In the genomic region with DNA sequence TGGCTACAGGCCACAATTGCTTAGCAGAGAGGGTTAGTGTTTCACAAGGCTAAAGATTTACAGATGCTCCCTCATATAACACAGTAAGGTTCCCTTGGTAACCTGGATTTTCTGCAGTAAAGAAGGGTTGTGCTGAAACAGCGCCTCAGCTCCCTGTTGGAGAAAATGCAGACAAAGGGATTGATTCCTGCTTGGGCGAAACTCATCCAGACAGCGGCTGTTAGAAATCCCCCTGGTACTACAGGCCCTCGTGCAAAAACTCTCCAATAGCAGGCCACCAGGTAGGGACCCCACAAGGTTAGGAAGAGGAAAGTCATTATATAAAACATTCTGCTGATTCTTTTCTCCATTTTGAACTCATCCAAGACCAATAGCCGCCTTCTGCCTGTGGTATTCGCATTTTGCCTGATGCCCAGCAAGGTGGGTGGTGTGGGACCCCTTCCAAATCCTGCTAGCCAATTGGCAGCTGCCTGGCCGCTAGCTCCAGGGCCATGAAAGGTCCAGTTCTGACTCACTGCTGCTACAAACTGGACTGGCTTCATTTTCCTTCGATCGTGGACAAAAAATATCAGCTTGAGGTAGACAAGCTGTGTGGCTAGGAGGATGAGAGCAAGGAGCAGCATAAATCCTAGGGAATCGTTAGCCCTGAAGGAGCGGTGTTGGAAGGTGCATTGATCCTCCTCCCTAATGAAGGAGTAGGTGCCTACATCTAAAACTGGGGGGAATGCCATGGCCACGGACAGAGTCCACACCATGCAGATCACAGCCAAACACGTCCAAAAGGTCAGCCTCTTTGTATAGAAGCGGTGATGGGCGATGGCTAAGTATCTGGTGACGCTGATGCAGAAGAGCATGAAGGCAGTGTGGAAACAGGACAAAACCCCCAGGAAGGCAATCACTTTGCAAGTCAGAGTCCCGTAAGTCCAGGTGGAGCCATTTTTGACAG, we compare ENCODE assay signal across 9 mouse cellular contexts. TPM values are rescaled to one million over a fixed set of nuclear protein-coding genes. Genes with fewer than 3 reads are reported as not detected.
DNase-seq lines count a peak whose midpoint lies in the region; ATAC-seq lines count a peak whose summit lies in the region.
"Had no signal": no experiment of that assay in that cellular context is flagged by ENCODE, and none has a peak within 500 bp of the region (broad histone marks: within the 10 kb centered on the region; RNA-seq: fewer than 3 reads in every experiment).

No protein-coding gene starts in this region.

- H3K27ac ChIP-seq in heart, embryonic 13.5 days (replicated peaks): no peak overlapping the region
- H3K27ac ChIP-seq in heart, embryonic 10.5 days: no peak overlapping the region
- peak overlapping the region; percentile 100 for H3K27ac ChIP-seq in forebrain, embryonic 16.5 days (ENCODE audit: low read length)

- no peak overlapping the region for H3K4me3 ChIP-seq in heart, embryonic 13.5 days
- H3K4me3 ChIP-seq in heart, embryonic 10.5 days: no peak overlapping the region
- peak overlapping the region; percentile 79 for H3K4me3 ChIP-seq in forebrain, embryonic 16.5 days (replicated peaks; ENCODE audit: low read length)

- H3K9ac ChIP-seq in heart, embryonic 13.5 days: no peak overlapping the region
- H3K9ac ChIP-seq in forebrain, embryonic 16.5 days (replicated peaks; ENCODE audit: low read depth, low read length): peak overlapping the region; percentile 99

- H3K4me2 ChIP-seq in heart, embryonic 13.5 days: 0 out of 2 replicates have a peak overlapping the region, but pooled peaks have one; percentile 87
- peak overlapping the region; percentile 88 for H3K4me2 ChIP-seq in forebrain, embryonic 16.5 days (ENCODE audit: low read length)

- H3K9me3 ChIP-seq in heart, embryonic 13.5 days: no peaks in the 10 kb centered on the region
- H3K9me3 ChIP-seq in heart, embryonic 10.5 days: no peaks in the 10 kb centered on the region
- no peaks in the 10 kb centered on the region for H3K9me3 ChIP-seq in forebrain, embryonic 16.5 days (ENCODE audit: control insufficient read depth, low read length)

- DNase-seq in heart, embryonic 10.5 days (ENCODE audit: low spot score): no peak
- DNase-seq in layer of hippocampus, postnatal 36 days: peak; percentile 37 to 47
- peak; percentile 53 for DNase-seq in right cerebral cortex, adult 18-20 months
- no peak for DNase-seq in urinary bladder, postnatal 4 days (ENCODE audit: low spot score in 2 of 2)
- no peak for DNase-seq in heart, postnatal 36 days
- no peak for DNase-seq in gastrocnemius, postnatal 36 days

- peaks cover 8% of the 10 kb centered on the region; the same call in 1 of the 2 replicates for H3K4me1 ChIP-seq in heart, embryonic 13.5 days
- H3K4me1 ChIP-seq in heart, embryonic 10.5 days: no peaks in the 10 kb centered on the region
- peaks cover 21% of the 10 kb centered on the region for H3K4me1 ChIP-seq in forebrain, embryonic 16.5 days (replicated peaks; ENCODE audit: control insufficient read depth, insufficient read depth, low read length)

- no peaks in the 10 kb centered on the region for H3K27me3 ChIP-seq in heart, embryonic 13.5 days (replicated peaks)
- no peaks in the 10 kb centered on the region; the same call in 1 of the 2 replicates for H3K27me3 ChIP-seq in heart, embryonic 10.5 days (ENCODE audit: insufficient read depth, poor library complexity, severe bottlenecking)
- H3K27me3 ChIP-seq in forebrain, embryonic 16.5 days (replicated peaks; ENCODE audit: control insufficient read depth, insufficient read depth, low read length): no peaks in the 10 kb centered on the region

- intact Hi-C loops in heart, postnatal 36 days (cut with DNase I): no loop called here
- intact Hi-C loops in gastrocnemius, postnatal 36 days (cut with DNase I): no loop called here

- ATAC-seq in heart, embryonic 13.5 days (ENCODE audit: extremely low read depth, insufficient number of reproducible peaks, low FRiP score, low TSS enrichment): no peak
- peak; percentile 18 for ATAC-seq in forebrain, embryonic 16.5 days

- WGBS in heart, embryonic 13.5 days: 69% methylated on average over 17 of the region's 17 CpGs
- WGBS in heart, embryonic 10.5 days: 67% methylated on average over 17 of the region's 17 CpGs
- 37% methylated on average over 17 of the region's 17 CpGs for WGBS in forebrain, embryonic 16.5 days

- no peaks in the 10 kb centered on the region for H3K36me3 ChIP-seq in heart, embryonic 13.5 days
- no peaks in the 10 kb centered on the region for H3K36me3 ChIP-seq in heart, embryonic 10.5 days
- no peaks in the 10 kb centered on the region for H3K36me3 ChIP-seq in forebrain, embryonic 16.5 days (ENCODE audit: control insufficient read depth, insufficient read depth)

RNA-seq across cellular contexts. Expression of a gene that starts 3.7 kb away (rescaled TPM):
- polyA plus RNA-seq in heart, embryonic 13.5 days (2015; fragmentation: Nextera tagmentation; extraction: Ambion mirVana): 5.1 and 5.4 TPM in 2 replicates
- 4.3 and 5.6 TPM in 2 replicates for polyA plus RNA-seq in heart, embryonic 10.5 days (2016; fragmentation: Nextera tagmentation; extraction: Ambion mirVana)
- 155 and 162 TPM in 2 replicates for polyA plus RNA-seq in forebrain, embryonic 16.5 days (2015; fragmentation: Nextera tagmentation; extraction: Ambion mirVana)
- 10 to 100 TPM; 43.9 to 45.8 TPM for total RNA-seq in layer of hippocampus, postnatal 36 days (2021)
- total RNA-seq in heart, postnatal 36 days (2021): under 1 TPM in 1 of 2 experiments, not detected in 1; 0.14 TPM
- not detected for total RNA-seq in gastrocnemius, postnatal 36 days (2021)
- total RNA-seq: liver, adult 2 months had no signal

RNA-seq across cellular contexts. Expression of a gene that starts 35.3 kb away (rescaled TPM):
- polyA plus RNA-seq in heart, embryonic 13.5 days (2015; fragmentation: Nextera tagmentation; extraction: Ambion mirVana): 113 and 129 TPM in 2 replicates
- polyA plus RNA-seq in heart, embryonic 10.5 days (2016; fragmentation: Nextera tagmentation; extraction: Ambion mirVana): 109 and 111 TPM in 2 replicates
- 101 and 106 TPM in 2 replicates for polyA plus RNA-seq in forebrain, embryonic 16.5 days (2015; fragmentation: Nextera tagmentation; extraction: Ambion mirVana)
- 10 to 100 TPM; 34.3 to 39.1 TPM for total RNA-seq in layer of hippocampus, postnatal 36 days (2021)
- total RNA-seq in heart, postnatal 36 days (2021): 10 to 100 TPM; 42.4 TPM
- total RNA-seq in gastrocnemius, postnatal 36 days (2021): 10 to 100 TPM; 23.3 to 29.1 TPM

Comparison
In these comparisons a context has a peak if more than half of its experiments do, and no peak if none do; other contexts are left out.
1. DNase-seq: peak in layer of hippocampus, postnatal 36 days (2 of 2) and right cerebral cortex, adult 18-20 months (single experiment); none in heart, embryonic 10.5 days (single experiment), urinary bladder, postnatal 4 days (0 of 2), heart, postnatal 36 days (0 of 2) and gastrocnemius, postnatal 36 days (0 of 2).
2. RNA of a gene that starts 3.7 kb away (total RNA-seq): 43.9 to 45.8 TPM in layer of hippocampus, postnatal 36 days; 0.14 TPM in heart, postnatal 36 days and not detected in gastrocnemius, postnatal 36 days; every median in the first group is over 10 times any median in the second.